Mouse (Mus musculus): Measurements from ENCODE around the gene Lrrfip2.

Gene Lrrfip2

GRCm38 (mm10) chr9:111117126-111117642 is at the start of gene Lrrfip2:
Gene Lrrfip2 (plus strand): TSS chr9:111117592.
- DNase-seq: no peak

GRCm38 (mm10) chr9:111070546-111070961 is 46.8 kb upstream of the Lrrfip2 start:
- DNase-seq: peak; percentile 51 to 78

GRCm38 (mm10) chr9:111072175-111072574 is 45.2 kb upstream of the Lrrfip2 start:
- peak; percentile 67 to 79 for DNase-seq

- DNase-seq: no peak
Observed at GRCm38 (mm10) chr9:111072971-111073370, 44.4 kb upstream of the Lrrfip2 start.

- no peak for DNase-seq
Observed at GRCm38 (mm10) chr9:111077745-111078144, 39.6 kb upstream of the Lrrfip2 start.

- no peak for DNase-seq
Observed at GRCm38 (mm10) chr9:111080801-111081200, 36.6 kb upstream of the Lrrfip2 start.

- no peak for DNase-seq
Observed at GRCm38 (mm10) chr9:111081765-111082164, 35.6 kb upstream of the Lrrfip2 start.

GRCm38 (mm10) chr9:111085329-111085728 is 32.1 kb upstream of the Lrrfip2 start:
- peak in 1 of 2 experiments; percentile 54 for DNase-seq

- no peak for DNase-seq
Observed at GRCm38 (mm10) chr9:111086137-111086536, 31.3 kb upstream of the Lrrfip2 start.

- DNase-seq: no peak
Observed at GRCm38 (mm10) chr9:111086995-111087606, 30.3 kb upstream of the Lrrfip2 start.

- no peak for DNase-seq
Observed at GRCm38 (mm10) chr9:111087960-111088359, 29.4 kb upstream of the Lrrfip2 start.

- no peak for DNase-seq
Observed at GRCm38 (mm10) chr9:111088886-111089285, 28.5 kb upstream of the Lrrfip2 start.

GRCm38 (mm10) chr9:111092657-111093056 is 24.7 kb upstream of the Lrrfip2 start:
- DNase-seq: no peak

GRCm38 (mm10) chr9:111093094-111093493 is 24.3 kb upstream of the Lrrfip2 start:
- DNase-seq: peak; percentile 74 to 77

GRCm38 (mm10) chr9:111094626-111095025 is 22.8 kb upstream of the Lrrfip2 start:
- DNase-seq: no peak

GRCm38 (mm10) chr9:111095710-111096109 is 21.7 kb upstream of the Lrrfip2 start:
- no peak for DNase-seq

- DNase-seq: no peak
Observed at GRCm38 (mm10) chr9:111096419-111097326, 20.7 kb upstream of the Lrrfip2 start.

GRCm38 (mm10) chr9:111097543-111097942 is 19.8 kb upstream of the Lrrfip2 start:
- DNase-seq: no peak

- no peak for DNase-seq
Observed at GRCm38 (mm10) chr9:111100406-111100805, 17.0 kb upstream of the Lrrfip2 start.

- no peak for DNase-seq
Observed at GRCm38 (mm10) chr9:111103293-111103692, 14.1 kb upstream of the Lrrfip2 start.

GRCm38 (mm10) chr9:111103893-111104292 is 13.5 kb upstream of the Lrrfip2 start:
- DNase-seq: no peak

- no peak for DNase-seq
Observed at GRCm38 (mm10) chr9:111107863-111108262, 9.5 kb upstream of the Lrrfip2 start.

GRCm38 (mm10) chr9:111117794-111118251 is 431 bp downstream of the Lrrfip2 start:
- DNase-seq: peak; percentile 86 to 94

All from kidney, postnatal 25 days (tissue).